Mouse (Mus musculus) lung, embryonic 16.5 days (tissue): Measurements from ENCODE around the gene Pld3. TPM values are rescaled to one million over a fixed set of nuclear protein-coding genes. Genes with fewer than 3 reads are reported as not detected.

Experiments used
- ATAC-seq: fragments of 200-750 bp; cut with Nextera tagmentation; 2 replicates; pipeline ENCODE4 v1.8.0; 2017; ENCODE audit warnings: low read depth, mild to moderate bottlenecking, moderate library complexity
- H3K27ac ChIP-seq: fragments of 300-500 bp; sonication (generic); 2 replicates; pipeline ENCODE4 v1.5.1; 2014; ENCODE audit warnings: mild to moderate bottlenecking, control low read depth, low read length
- H3K27me3 ChIP-seq: fragments of 300-500 bp; sonication (generic); 2 replicates; pipeline ENCODE4 v1.6.1; 2014; ENCODE audit warnings: low read depth, low read length, mixed read lengths; ENCODE audit not compliant: control insufficient read depth, insufficient read depth
- H3K36me3 ChIP-seq: fragments of 300-500 bp; sonication (generic); 2 replicates; pipeline ENCODE4 v1.6.1; 2014; ENCODE audit warnings: low read length; ENCODE audit not compliant: control insufficient read depth, insufficient read depth
- H3K4me1 ChIP-seq: fragments of 300-500 bp; sonication (generic); replicated peaks from 2 replicates; pipeline ENCODE4 v1.6.1; 2014; ENCODE audit warnings: low read length, mixed read lengths; ENCODE audit not compliant: control insufficient read depth, insufficient read depth
- H3K4me2 ChIP-seq: fragments of 300-500 bp; sonication (generic); 2 replicates; pipeline ENCODE4 v1.6.1; 2014; ENCODE audit warnings: low read depth, low read length, control low read depth
- H3K4me3 ChIP-seq: fragments of 300-500 bp; sonication (generic); 2 replicates; pipeline ENCODE4 v1.5.1; 2014; ENCODE audit warnings: mild to moderate bottlenecking, low read length, control low read depth
- H3K9ac ChIP-seq: fragments of 300-500 bp; sonication (generic); 2 replicates; pipeline ENCODE4 v1.6.1; 2014; ENCODE audit warnings: low read length, control low read depth
- H3K9me3 ChIP-seq: fragments of 300-500 bp; sonication (generic); 2 replicates; pipeline ENCODE4 v1.6.1; 2016; ENCODE audit warnings: low read length; ENCODE audit not compliant: control insufficient read depth
- WGBS: fragments of 180-500 bp; shearing (Covaris S2); extraction: QIAGEN DNeasy Blood & Tissue Kit; methylation state at CpG from one replicate; pipeline ENCODE4 v1.1.7; 2014; 5-methylcytosine and 5-hydroxymethylcytosine counted together
- polyA plus RNA-seq: library from polyadenylated mRNA; unstranded; fragments of >200 nt; fragmentation: Nextera tagmentation; extraction: Ambion mirVana; gene quantifications from 2 replicates; pipeline ENCODE4 v1.2.1, GENCODE M21; 2015

Gene Pld3
- polyA plus RNA-seq, 1 experiment from 2014 or later = 85.6 TPM

DNA sequence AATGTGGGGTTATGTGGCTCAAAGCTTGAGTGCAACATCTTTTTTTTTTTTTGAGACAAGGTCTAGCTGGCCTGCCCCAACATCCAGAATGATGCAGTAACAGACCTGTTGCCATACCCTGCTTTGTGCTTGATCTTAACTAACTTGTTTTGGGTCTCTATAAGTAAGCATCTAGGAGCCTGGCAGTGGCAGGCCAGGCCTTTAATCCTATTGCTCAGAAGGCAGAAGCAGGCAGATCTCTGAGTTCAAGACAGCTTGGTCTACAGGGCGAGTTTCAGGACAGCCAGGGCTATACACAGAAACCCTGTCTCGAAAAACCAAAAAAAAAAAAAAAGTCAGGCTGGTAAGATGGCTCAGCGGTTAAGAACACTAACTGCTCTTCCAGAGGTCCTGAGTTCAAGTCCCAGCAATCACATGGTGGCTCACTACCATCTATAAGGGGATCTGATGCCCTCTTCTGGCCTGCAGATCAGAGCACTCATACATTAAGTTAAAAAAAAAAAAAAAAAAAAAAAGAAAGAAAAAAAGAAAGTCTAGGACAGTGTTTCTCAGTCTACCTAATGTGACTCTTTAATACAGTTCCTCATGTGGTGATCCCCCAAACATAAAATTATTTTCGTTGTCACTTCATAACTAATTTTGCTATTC is 37.7 kb upstream of the Pld3 start:
- Histone ChIP-seq H3K9ac (peak overlapping the region; percentile 55), H3K36me3 (no peaks in the 10 kb centered on the region), H3K4me1 (peaks cover 18% of the 10 kb centered on the region), H3K4me2 (peak overlapping the region; percentile 56), H3K27ac (peak overlapping the region; percentile 98), H3K4me3 (peak overlapping the region; percentile 69), H3K9me3 (no peaks in the 10 kb centered on the region), H3K27me3 (no peaks in the 10 kb centered on the region)
- 49% methylated on average over 4 of the region's 4 CpGs for WGBS
- ATAC-seq = no peak

DNA sequence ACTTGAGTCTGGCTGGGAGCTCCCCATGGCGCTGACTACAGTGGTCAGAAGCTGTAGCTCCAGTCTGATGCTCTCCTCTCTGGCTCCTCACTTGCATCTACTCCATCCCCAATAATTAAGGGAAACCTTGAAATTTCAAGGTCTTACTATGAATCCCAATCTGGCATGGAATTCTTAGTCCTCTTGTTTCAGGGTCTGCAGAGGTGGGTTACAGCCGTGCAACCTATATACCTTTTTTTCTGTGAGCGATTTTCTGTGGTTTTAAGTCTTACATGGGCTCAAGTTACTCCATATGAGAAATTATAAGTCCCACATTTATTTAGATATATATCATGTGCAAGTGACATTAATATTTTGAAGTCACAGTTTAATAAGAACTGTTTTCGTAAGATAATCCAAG is 37.1 kb upstream of the Pld3 start:
- Histone ChIP-seq H3K4me3 (no peak overlapping the region), H3K27ac (no peak overlapping the region), H3K4me2 (no peak overlapping the region), H3K4me1 (peaks cover 18% of the 10 kb centered on the region), H3K9ac (no peak overlapping the region), H3K9me3 (no peaks in the 10 kb centered on the region), H3K27me3 (no peaks in the 10 kb centered on the region), H3K36me3 (no peaks in the 10 kb centered on the region)
- ATAC-seq = no peak
- 89% methylated on average over 4 of the region's 4 CpGs for WGBS

DNA sequence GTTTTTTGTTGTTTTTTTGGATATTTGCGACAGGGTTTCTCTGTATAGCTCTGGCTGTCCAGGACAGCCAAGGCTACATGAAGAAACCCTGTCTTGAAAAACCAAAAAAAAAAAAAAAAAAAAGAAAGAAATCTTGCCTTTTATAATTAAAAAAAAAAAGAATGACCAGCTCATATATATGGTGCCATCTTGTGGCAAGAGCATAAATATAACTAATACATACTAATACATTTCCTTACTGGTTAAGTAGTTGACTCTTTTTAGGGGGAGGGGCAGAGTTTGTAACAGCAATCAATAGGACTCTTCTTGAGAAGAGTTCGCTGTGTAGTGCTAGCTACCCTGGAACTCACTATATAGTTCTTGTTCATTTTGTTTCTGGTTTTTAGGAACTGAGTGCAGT is 34.7 kb upstream of the Pld3 start:
- peaks cover 3% of the 10 kb centered on the region; the same call in 1 of the 2 replicates for H3K4me1 ChIP-seq
- H3K27ac ChIP-seq = no peak overlapping the region
- no peak overlapping the region for H3K4me3 ChIP-seq
- peaks cover 10% of the 10 kb centered on the region for H3K36me3 ChIP-seq
- no peak for ATAC-seq
- H3K9me3 ChIP-seq = no peaks in the 10 kb centered on the region
- H3K27me3 ChIP-seq = no peaks in the 10 kb centered on the region
- no peak overlapping the region for H3K4me2 ChIP-seq
- WGBS = 80% methylated on average over 2 of the region's 2 CpGs
- H3K9ac ChIP-seq = no peak overlapping the region

DNA sequence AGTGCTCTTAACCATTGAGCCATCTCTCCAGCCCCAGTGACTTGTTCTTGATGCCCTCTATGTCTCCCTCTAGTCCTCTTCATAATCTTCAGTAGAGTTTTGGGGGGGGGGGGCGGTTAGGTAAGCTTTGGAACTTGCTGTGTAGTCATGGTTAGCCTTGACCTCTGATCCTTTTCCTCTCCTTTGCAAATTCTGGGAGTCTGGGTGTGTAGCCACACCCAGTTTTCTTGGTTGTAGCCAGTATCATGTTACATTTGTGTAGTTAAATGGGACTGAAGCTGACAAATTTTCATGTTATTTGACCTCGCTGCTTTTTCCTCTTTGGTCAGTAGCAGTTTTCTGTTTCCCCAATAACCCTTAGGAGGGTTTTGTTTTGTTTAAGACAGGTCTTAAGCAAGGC is 33.8 kb upstream of the Pld3 start:
- H3K4me1 ChIP-seq = no peaks in the 10 kb centered on the region
- ATAC-seq = no peak
- no peak overlapping the region for H3K27ac ChIP-seq
- H3K9me3 ChIP-seq = no peaks in the 10 kb centered on the region
- no peak overlapping the region for H3K9ac ChIP-seq
- no peak overlapping the region for H3K4me3 ChIP-seq
- H3K36me3 ChIP-seq = peaks cover 13% of the 10 kb centered on the region
- H3K4me2 ChIP-seq = no peak overlapping the region
- WGBS = 67% methylated on average over 2 of the region's 2 CpGs
- H3K27me3 ChIP-seq = no peaks in the 10 kb centered on the region

DNA sequence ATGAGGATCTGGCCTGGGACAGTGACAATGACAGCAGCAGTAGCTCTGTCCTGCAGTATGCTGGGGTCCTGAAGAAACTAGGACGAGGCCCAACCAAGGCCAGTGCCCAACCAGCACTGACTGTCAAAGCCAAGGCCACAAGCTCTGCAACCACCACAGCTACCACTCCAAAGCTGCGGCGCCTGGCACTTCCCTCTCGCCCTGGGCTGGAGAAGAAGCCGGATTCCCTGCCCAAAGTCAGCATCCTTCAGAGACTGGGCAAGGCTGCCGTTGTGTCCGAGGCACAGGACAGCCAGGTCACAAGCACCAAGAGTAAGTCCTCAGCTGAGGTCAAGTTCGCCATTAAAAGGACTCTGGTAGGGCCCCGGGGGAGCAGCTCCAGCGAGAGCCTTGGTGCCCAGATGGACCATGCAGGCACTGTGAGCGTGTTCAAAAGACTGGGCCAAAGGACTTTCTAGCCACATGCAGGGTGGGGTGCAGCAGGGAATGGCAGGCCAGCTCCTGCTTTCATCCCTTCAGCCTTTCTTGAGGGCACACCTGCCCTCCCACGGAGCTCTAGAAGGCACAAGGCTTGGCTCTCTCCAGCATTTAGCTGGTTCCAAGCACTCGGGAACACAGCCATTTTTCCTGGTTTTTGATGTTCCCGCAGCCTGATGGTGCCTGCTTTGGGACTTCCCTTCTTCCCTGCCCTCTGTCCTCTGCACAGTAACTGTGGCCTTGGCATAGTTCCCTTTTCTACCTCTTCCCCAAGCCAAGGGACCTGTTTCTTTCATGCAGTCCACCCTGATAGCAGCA is 27.6 kb upstream of the Pld3 start:
- ATAC-seq = no peak
- H3K9me3 ChIP-seq = no peaks in the 10 kb centered on the region
- no peaks in the 10 kb centered on the region for H3K4me1 ChIP-seq
- no peak overlapping the region for H3K27ac ChIP-seq
- H3K36me3 ChIP-seq = peaks cover 48% of the 10 kb centered on the region
- no peaks in the 10 kb centered on the region for H3K27me3 ChIP-seq
- no peak overlapping the region for H3K4me2 ChIP-seq
- WGBS = 87% methylated on average over 14 of the region's 14 CpGs
- H3K4me3 ChIP-seq = no peak overlapping the region
- no peak overlapping the region for H3K9ac ChIP-seq

DNA sequence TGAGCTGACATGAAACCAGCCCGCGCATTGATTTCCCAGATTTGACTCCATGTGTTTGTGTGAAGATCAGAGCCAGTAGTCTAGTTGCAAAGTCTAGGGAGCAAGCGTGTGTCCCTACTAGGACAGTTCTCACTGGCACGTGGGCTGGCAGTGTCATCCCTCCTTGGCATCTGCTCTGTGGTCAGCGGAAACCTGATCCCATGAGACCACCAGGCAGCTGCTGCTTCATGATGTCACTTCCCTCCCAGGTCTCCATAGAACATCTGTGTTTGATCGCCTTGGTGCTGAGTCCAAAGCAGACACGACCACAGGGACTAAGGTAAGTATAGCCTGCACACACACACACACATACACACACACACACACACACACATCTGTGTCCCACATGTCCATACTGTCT is 25.4 kb upstream of the Pld3 start:
- Histone ChIP-seq H3K36me3 (peaks cover 54% of the 10 kb centered on the region), H3K27me3 (no peaks in the 10 kb centered on the region), H3K4me1 (no peaks in the 10 kb centered on the region), H3K9me3 (no peaks in the 10 kb centered on the region), H3K9ac (no peak overlapping the region), H3K27ac (no peak overlapping the region), H3K4me2 (no peak overlapping the region), H3K4me3 (no peak overlapping the region)
- WGBS = 78% methylated on average over 7 of the region's 7 CpGs
- no peak for ATAC-seq

DNA sequence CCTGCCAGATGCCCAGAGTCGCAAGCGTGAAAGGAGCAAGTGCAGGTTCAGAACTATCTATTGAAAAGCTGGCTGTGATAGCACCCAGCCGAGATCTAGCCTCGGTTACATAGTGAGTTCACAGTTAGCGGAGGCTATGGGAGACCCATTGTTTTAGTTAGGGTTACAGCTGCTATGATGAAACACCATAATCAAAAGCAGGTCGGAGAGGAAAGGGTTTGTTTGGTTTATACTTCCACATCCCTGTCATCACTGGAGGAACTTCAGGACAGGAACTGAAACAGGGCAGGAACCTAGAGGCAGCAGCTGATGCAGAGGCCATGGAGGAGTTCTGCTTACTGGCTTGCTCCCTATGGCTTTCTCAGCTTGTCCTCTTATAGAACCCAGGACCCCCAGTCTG is 24.6 kb upstream of the Pld3 start:
- no peaks in the 10 kb centered on the region for H3K4me1 ChIP-seq
- no peaks in the 10 kb centered on the region for H3K9me3 ChIP-seq
- no peak overlapping the region for H3K4me2 ChIP-seq
- no peak overlapping the region for H3K9ac ChIP-seq
- peaks cover 50% of the 10 kb centered on the region for H3K36me3 ChIP-seq
- H3K27ac ChIP-seq = no peak overlapping the region
- H3K4me3 ChIP-seq = no peak overlapping the region
- no peaks in the 10 kb centered on the region for H3K27me3 ChIP-seq
- WGBS = 82% methylated on average over 6 of the region's 6 CpGs
- ATAC-seq = no peak

DNA sequence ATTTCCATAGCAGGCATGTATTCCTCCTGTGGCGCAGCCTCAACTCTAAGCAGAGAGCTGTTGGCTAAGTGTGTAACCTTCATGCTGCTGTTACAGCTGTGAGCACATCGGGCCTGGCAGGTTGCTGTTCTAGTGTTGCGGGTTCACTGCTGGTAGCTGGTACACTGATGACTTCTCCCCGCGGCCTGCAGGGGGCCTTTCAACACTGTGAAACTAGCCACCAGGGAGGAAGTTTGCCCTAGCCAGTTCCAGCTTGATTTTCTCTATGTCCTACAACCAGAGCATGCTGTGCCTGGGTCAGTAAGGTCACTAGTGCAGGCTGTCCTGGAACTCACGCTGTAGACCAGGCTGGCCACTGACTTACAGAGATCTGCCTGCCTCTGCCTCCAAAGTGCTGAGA is 23.9 kb upstream of the Pld3 start:
- ATAC-seq = no peak
- H3K9ac ChIP-seq = no peak overlapping the region
- 69% methylated on average over 6 of the region's 6 CpGs for WGBS
- H3K4me2 ChIP-seq = no peak overlapping the region
- no peaks in the 10 kb centered on the region for H3K9me3 ChIP-seq
- no peaks in the 10 kb centered on the region for H3K4me1 ChIP-seq
- peaks cover 52% of the 10 kb centered on the region for H3K36me3 ChIP-seq
- H3K4me3 ChIP-seq = no peak overlapping the region
- H3K27ac ChIP-seq = no peak overlapping the region
- H3K27me3 ChIP-seq = no peaks in the 10 kb centered on the region

DNA sequence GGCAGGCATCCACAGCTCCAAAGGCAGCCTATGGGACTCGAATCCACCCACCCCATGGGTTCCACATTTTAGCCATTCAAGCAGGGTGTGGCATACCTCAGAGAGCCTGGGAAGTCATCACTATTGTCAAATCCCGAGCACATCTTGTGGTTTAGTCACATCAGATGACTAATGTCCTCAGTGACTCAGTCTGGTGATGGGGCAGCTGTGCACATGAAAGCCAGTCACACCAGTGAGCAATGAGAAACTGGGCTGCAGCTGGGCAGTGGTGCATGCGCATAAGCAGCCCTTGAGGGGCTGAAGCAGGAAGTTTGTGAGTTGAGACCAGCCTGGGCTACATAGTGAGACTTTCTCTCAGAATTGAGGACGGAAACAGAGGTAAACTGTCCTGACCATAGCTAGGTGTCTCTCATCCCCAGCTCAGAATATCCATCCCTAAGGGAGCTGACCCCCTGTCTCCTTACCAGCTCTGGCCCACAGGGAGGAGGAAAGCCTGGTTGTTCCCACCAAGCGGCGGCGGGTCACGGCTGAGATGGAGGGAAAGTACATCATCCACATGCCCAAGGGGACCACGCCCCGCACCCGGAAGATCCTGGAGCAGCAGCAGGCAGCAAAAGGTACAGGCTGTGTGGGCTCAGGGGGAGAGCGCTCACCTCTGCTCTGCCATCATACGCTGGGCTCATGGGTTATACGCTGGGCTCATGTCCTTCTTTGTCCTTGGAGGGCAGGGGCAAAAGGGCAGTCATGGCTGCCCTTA is 21.3 kb upstream of the Pld3 start:
- no peak overlapping the region for H3K27ac ChIP-seq
- H3K36me3 ChIP-seq = peaks cover 43% of the 10 kb centered on the region
- H3K27me3 ChIP-seq = no peaks in the 10 kb centered on the region
- no peaks in the 10 kb centered on the region for H3K9me3 ChIP-seq
- H3K4me1 ChIP-seq = no peaks in the 10 kb centered on the region
- no peak overlapping the region for H3K4me2 ChIP-seq
- no peak overlapping the region for H3K9ac ChIP-seq
- no peak for ATAC-seq
- WGBS = 88% methylated on average over 14 of the region's 14 CpGs
- no peak overlapping the region for H3K4me3 ChIP-seq
